Mouse (Mus musculus) stomach, embryonic 14.5 days (tissue): ENCODE data around the gene Reln. TPM values are rescaled to one million over a fixed set of nuclear protein-coding genes. Genes with fewer than 3 reads are reported as not detected.

Source experiments
- ATAC-seq: fragments of 200-750 bp; cut with Nextera tagmentation; 2 replicates; pipeline ENCODE4 v1.8.0; 2017; ENCODE audit warnings: low read depth, moderate TSS enrichment; ENCODE audit not compliant: insufficient number of reproducible peaks, insufficient read depth, low FRiP score
- H3K27ac ChIP-seq: fragments of 300-500 bp; sonication (generic); 2 replicates; pipeline ENCODE4 v1.5.1; 2014; ENCODE audit warnings: mild to moderate bottlenecking, low read length, moderate library complexity, mixed read lengths
- H3K27me3 ChIP-seq: fragments of 300-500 bp; sonication (generic); 2 replicates; pipeline ENCODE4 v1.6.1; 2014; ENCODE audit warnings: low read length, control low read depth, mixed read lengths; ENCODE audit not compliant: control insufficient read depth, insufficient read depth
- H3K36me3 ChIP-seq: fragments of 300-500 bp; sonication (generic); 2 replicates; pipeline ENCODE4 v1.6.1; 2014; ENCODE audit warnings: mild to moderate bottlenecking, control low read depth, low read length, moderate library complexity, mixed read lengths; ENCODE audit not compliant: control insufficient read depth, insufficient read depth
- H3K4me1 ChIP-seq: fragments of 300-500 bp; sonication (generic); 2 replicates; pipeline ENCODE4 v1.6.1; 2014; ENCODE audit warnings: low read length, control low read depth, mixed read lengths; ENCODE audit not compliant: control insufficient read depth, insufficient read depth
- H3K4me2 ChIP-seq: fragments of 300-500 bp; sonication (generic); replicated peaks from 2 replicates; pipeline ENCODE4 v1.6.1; 2014; ENCODE audit warnings: low read depth, low read length, control low read depth
- H3K4me3 ChIP-seq: fragments of 300-500 bp; sonication (generic); 2 replicates; pipeline ENCODE4 v1.5.1; 2014; ENCODE audit warnings: low read depth, low read length, control low read depth
- H3K9ac ChIP-seq: fragments of 300-500 bp; sonication (generic); replicated peaks from 2 replicates; pipeline ENCODE4 v1.6.1; 2014; ENCODE audit warnings: low read depth, mild to moderate bottlenecking, control low read depth, low read length, moderate library complexity, mixed read lengths
- H3K9me3 ChIP-seq: fragments of 300-500 bp; sonication (generic); 2 replicates; pipeline ENCODE4 v1.6.1; 2016; ENCODE audit warnings: low read depth, low read length, control low read depth; ENCODE audit not compliant: control insufficient read depth
- WGBS: fragments of 180-500 bp; shearing (Covaris S2); extraction: QIAGEN DNeasy Blood & Tissue Kit; methylation state at CpG from one replicate; pipeline ENCODE4 v1.1.7; 2014; 5-methylcytosine and 5-hydroxymethylcytosine counted together
- polyA plus RNA-seq: library from polyadenylated mRNA; unstranded; fragments of >200 nt; fragmentation: Nextera tagmentation; extraction: Ambion mirVana; gene quantifications from 2 replicates; pipeline ENCODE4 v1.2.1, GENCODE M21; 2014

Reln gene
- polyA plus RNA-seq = 5.2 and 5.9 TPM in 2 replicates

DNA sequence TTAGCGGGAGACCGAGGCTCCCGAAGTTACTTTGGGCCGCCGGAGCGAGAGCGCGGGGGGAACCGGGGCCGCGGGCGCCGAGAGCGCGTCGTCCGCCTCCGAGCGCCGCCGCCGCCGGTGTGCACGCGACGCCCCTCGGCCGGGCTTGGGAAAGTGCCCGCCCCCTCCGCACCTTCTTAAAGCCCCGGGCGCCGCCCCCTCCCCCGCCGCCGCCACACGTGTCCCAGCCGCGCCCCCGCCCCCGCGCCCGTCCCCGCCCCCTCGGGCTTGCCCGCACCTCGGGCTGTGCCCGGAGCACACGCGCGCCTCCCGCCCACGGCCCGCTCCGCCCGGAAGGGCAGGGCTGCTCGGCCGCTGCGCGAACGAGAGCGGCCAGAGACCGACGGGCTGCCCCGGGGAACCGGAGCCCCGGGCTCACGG, at the start of gene Reln:
Gene Reln (minus strand): TSS at position 147 of the 420 bp plus-strand sequence.
- peaks cover 10% of the 10 kb centered on the region; the same call in 1 of the 2 replicates for H3K4me1 ChIP-seq
- 2% methylated on average over 11 of the region's 68 CpGs for WGBS
- peak within 1 kb of the TSS; percentile 97 for H3K4me2 ChIP-seq
- peaks cover 59% of the 10 kb centered on the region for H3K27me3 ChIP-seq
- peak within 1 kb of the TSS; percentile 52 for H3K4me3 ChIP-seq
- H3K9me3 ChIP-seq = no peaks in the 10 kb centered on the region
- H3K27ac ChIP-seq = no peak within 1 kb of the TSS
- no peaks in the 10 kb centered on the region for H3K36me3 ChIP-seq
- ATAC-seq = peak; percentile 77
- peak within 1 kb of the TSS; percentile 10; the same call in 1 of the 2 replicates for H3K9ac ChIP-seq

GRCm38 (mm10) chr5:22388502-22388901, 44.0 kb upstream of the Reln start:
- no peaks in the 10 kb centered on the region for H3K9me3 ChIP-seq
- WGBS = 83% methylated on average over 2 of the region's 2 CpGs
- no peaks in the 10 kb centered on the region for H3K4me1 ChIP-seq
- H3K27me3 ChIP-seq = no peaks in the 10 kb centered on the region
- ATAC-seq = no peak
- no peak overlapping the region for H3K4me2 ChIP-seq
- H3K9ac ChIP-seq = no peak overlapping the region
- no peak overlapping the region for H3K4me3 ChIP-seq
- no peak overlapping the region for H3K27ac ChIP-seq
- no peaks in the 10 kb centered on the region for H3K36me3 ChIP-seq

DNA sequence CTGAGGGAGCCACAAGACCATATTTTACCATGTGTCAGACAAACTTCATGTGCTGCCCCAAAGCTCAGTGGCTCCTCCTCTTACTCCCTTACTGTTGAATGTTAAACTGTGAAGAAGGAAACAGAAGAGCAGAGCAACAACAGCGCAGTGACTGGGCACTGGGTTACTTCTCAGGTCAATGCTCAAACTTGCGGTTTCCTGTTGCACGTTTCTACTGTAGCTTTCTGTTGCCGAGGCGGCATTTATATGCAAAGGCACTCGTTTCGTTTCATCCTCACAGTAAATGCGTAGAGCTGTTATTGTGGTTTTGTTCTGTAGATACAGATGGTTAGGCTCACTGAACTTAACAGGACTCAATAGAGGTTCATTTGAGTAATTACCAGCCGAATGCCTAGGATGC, 16.0 kb upstream of the Reln start:
- Histone ChIP-seq H3K36me3 (no peaks in the 10 kb centered on the region), H3K27ac (no peak overlapping the region), H3K4me3 (no peak overlapping the region), H3K27me3 (no peaks in the 10 kb centered on the region), H3K4me2 (no peak overlapping the region), H3K9me3 (no peaks in the 10 kb centered on the region), H3K4me1 (no peaks in the 10 kb centered on the region), H3K9ac (no peak overlapping the region)
- WGBS = 69% methylated on average over 9 of the region's 9 CpGs
- no peak for ATAC-seq

GRCm38 (mm10) chr5:22348412-22348811, 3.9 kb upstream of the Reln start:
- Histone ChIP-seq H3K9ac (no peak overlapping the region), H3K27ac (no peak overlapping the region), H3K4me1 (peaks cover 10% of the 10 kb centered on the region; the same call in 1 of the 2 replicates), H3K4me3 (no peak overlapping the region), H3K9me3 (no peaks in the 10 kb centered on the region), H3K27me3 (peaks cover 38% of the 10 kb centered on the region), H3K4me2 (no peak overlapping the region), H3K36me3 (no peaks in the 10 kb centered on the region)
- 48% methylated on average over 3 of the region's 3 CpGs for WGBS
- peak; percentile 59; the same call in 1 of the 2 replicates for ATAC-seq

- no peak for ATAC-seq
- no peaks in the 10 kb centered on the region for H3K36me3 ChIP-seq
- no peak overlapping the region for H3K27ac ChIP-seq
- no peak overlapping the region for H3K4me3 ChIP-seq
- H3K27me3 ChIP-seq = peaks cover 41% of the 10 kb centered on the region
- H3K4me1 ChIP-seq = peaks cover 10% of the 10 kb centered on the region; the same call in 1 of the 2 replicates
- WGBS = 70% methylated on average over 2 of the region's 2 CpGs
- no peak overlapping the region for H3K9ac ChIP-seq
- H3K4me2 ChIP-seq = no peak overlapping the region
- no peaks in the 10 kb centered on the region for H3K9me3 ChIP-seq
These were observed 3.2 kb upstream of the Reln start for GRCm38 (mm10) chr5:22347732-22348131.

DNA sequence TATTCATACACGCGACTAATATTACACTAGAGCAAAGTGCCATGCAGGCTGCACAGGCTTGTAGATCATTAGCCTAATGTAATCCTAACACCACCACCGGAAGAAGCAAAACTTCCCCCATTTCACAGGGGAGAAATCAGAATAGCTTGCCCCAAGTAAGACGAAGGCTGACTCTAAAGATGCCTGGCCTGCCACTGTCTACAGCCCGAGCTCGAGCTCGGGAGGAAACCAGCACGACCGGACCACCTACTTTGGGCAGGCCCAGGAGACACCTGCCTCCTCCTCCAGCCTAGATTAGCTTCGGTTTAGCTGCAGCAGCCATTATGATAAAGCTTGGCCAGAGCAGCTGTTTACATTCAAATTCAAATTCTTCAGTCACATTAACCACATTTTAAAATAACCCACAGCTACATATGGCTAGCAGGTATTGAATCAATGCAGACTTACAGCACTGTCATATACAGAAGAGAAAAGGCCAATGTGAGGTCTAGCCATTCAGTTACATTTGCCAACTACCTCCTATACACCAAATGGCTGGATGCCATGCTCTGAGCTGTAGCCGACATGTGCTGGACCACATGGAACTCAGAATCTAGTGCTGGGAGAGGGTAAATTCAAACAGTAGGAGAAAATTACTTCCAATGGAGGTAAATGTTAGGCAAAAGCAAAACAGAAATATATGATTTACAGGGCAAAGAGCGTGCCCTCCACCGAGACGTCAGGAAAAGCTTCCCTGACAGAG, 1.6 kb upstream of the Reln start:
- H3K4me2 ChIP-seq = no peak overlapping the region
- no peak overlapping the region for H3K4me3 ChIP-seq
- no peak overlapping the region for H3K27ac ChIP-seq
- H3K9ac ChIP-seq = no peak overlapping the region
- peaks cover 52% of the 10 kb centered on the region for H3K27me3 ChIP-seq
- 26% methylated on average over 14 of the region's 14 CpGs for WGBS
- no peaks in the 10 kb centered on the region for H3K36me3 ChIP-seq
- peaks cover 10% of the 10 kb centered on the region; the same call in 1 of the 2 replicates for H3K4me1 ChIP-seq
- no peak for ATAC-seq
- H3K9me3 ChIP-seq = no peaks in the 10 kb centered on the region

GRCm38 (mm10) chr5:22344976-22345651, 612 bp upstream of the Reln start:
- Histone ChIP-seq H3K9ac (peak overlapping the region; percentile 10; the same call in 1 of the 2 replicates), H3K4me1 (peaks cover 10% of the 10 kb centered on the region; the same call in 1 of the 2 replicates), H3K36me3 (no peaks in the 10 kb centered on the region), H3K27ac (no peak overlapping the region), H3K9me3 (no peaks in the 10 kb centered on the region), H3K27me3 (peaks cover 59% of the 10 kb centered on the region), H3K4me2 (peak overlapping the region; percentile 97), H3K4me3 (peak overlapping the region; percentile 52)
- peak; percentile 35; the same call in 1 of the 2 replicates for ATAC-seq
- 2% methylated on average over 46 of the region's 58 CpGs for WGBS

- Histone ChIP-seq H3K4me2 (peak overlapping the region; percentile 97), H3K27ac (no peak overlapping the region), H3K9ac (0 out of 2 replicates have a peak overlapping the region, but pooled peaks have one; percentile 10), H3K36me3 (no peaks in the 10 kb centered on the region), H3K9me3 (no peaks in the 10 kb centered on the region), H3K4me1 (peaks cover 10% of the 10 kb centered on the region; the same call in 1 of the 2 replicates), H3K27me3 (peaks cover 59% of the 10 kb centered on the region), H3K4me3 (peak overlapping the region; percentile 52)
- under 1% methylated on average over 52 of the region's 65 CpGs for WGBS
- ATAC-seq = peak; percentile 56
These were observed 503 bp downstream of the Reln start for GRCm38 (mm10) chr5:22343843-22344555.
